Mouse (Mus musculus) forelimb bud, embryonic 11.5 days (tissue): ENCODE data around the gene Daam1.

Source experiments
- DNase-seq: peaks from one replicate; pipeline ENCODE4 v3.0.0-alpha.2; 2012; ENCODE audit warnings: low read depth, low spot score

Gene Daam1

DNA sequence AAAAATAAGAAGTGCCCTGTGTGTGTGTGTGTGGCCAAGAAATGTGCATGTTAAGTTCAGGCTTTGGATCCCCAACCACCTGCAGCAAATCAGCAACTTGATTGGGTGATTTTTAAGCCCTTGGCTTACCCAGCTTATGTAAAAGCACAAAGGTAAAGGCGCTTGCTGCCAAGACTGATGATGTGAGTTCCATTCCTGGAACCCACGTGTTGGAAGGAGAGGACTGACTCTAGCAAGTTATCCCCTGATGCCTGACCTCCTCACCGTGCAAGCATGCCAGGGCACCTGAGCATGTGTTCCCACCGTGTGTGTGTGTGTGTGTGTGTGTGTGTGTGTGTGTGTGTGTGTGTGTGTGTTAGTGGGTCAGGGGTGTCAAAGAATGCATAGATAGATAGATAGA is 166.5 kb downstream of the Daam1 start:
- no peak for DNase-seq

DNA sequence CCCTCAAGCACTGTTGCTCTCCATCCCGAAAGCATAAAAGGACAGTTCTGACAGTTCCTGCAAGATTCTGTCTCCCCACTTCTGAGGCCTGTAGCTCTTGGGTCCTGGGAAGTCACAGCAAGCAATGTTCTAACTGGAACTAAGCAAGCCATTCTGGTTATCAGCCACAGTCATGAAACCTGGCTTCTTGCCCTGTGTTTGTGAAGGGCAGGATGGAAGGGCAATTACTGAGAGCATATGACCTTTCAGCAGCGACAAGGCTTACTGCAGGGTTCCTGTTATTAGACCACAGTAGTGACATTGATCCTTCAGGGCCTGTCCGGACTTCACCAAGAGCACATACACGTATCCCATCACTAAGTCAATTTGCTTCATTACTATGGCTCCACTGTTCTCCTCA is 167.8 kb downstream of the Daam1 start:
- no peak for DNase-seq

DNA sequence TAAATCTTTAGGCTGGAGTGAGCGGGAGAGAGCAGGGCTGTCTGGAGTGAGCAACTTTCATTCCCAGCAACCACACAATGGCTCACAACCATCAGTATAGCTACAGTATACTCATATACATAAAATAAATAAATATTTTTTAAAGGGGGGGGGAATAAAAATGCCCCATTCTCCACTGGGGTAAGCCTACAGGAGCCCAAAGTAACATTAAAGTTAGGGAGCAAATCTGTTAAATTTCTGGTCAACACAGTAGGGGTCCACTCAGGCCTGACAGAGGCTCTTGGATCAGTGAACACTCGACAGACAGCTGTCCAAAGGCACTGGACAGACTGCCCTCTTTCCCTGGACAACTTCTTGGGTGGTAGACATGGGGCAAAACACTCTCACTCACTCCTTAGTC is 168.8 kb downstream of the Daam1 start:
- no peak for DNase-seq

DNA sequence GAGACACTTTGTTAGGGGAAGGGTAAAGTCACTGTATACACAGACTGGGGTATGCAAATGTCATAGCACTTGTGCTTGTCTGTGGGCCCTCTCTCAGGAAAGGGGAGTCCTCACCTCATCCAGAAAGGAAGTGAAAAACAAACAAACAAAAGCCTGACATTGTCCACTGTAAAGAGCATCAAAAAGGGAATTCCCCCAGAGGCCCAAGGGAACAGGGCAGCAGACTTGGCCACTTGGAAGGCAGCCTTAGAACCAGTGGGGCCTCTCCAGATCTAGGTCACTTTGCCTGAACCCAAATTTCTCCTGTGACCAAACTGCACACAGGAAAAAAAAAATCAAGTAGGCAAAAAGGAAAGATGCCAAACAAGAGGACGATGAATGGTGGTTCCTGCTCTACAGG is 170.9 kb downstream of the Daam1 start:
- no peak for DNase-seq

DNA sequence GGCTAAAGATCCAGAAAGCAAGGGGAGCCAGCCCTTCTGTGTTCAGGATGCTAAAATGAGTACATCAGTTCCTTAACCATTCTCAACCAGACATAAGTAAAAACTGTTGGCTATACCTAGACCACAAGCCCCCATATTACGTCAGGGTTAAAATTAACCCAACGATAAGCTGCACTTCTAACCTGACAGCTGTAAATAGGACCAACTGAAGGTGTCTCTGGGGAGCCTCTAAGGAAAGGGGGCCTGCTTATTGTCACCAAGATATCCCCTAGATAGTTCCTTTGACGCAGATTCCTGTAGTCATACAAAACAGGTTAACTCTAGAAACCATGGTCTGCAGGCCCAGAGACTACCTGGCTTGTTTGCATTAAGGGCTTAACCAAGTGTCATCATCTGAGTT is 174.4 kb downstream of the Daam1 start:
- DNase-seq: no peak

DNA sequence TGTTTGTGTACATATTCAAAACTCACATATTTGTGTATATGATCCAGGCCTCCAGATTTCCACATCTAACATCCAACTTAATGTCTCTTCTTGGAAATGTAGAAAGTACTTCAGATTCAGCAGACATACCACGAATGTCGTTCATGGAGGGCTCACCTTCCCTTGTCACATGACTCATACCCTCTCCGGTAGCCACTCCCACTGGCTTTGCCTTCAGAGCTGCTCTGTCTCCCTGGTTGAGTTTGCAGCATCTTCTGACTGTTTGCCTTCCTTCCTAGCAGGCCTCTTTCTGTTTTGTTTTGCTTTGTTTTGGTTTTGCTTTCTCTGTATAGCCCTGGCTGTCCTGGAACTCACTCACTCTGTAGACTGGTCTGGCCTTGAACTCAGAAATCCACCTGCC is 176.8 kb downstream of the Daam1 start:
- no peak for DNase-seq

DNA sequence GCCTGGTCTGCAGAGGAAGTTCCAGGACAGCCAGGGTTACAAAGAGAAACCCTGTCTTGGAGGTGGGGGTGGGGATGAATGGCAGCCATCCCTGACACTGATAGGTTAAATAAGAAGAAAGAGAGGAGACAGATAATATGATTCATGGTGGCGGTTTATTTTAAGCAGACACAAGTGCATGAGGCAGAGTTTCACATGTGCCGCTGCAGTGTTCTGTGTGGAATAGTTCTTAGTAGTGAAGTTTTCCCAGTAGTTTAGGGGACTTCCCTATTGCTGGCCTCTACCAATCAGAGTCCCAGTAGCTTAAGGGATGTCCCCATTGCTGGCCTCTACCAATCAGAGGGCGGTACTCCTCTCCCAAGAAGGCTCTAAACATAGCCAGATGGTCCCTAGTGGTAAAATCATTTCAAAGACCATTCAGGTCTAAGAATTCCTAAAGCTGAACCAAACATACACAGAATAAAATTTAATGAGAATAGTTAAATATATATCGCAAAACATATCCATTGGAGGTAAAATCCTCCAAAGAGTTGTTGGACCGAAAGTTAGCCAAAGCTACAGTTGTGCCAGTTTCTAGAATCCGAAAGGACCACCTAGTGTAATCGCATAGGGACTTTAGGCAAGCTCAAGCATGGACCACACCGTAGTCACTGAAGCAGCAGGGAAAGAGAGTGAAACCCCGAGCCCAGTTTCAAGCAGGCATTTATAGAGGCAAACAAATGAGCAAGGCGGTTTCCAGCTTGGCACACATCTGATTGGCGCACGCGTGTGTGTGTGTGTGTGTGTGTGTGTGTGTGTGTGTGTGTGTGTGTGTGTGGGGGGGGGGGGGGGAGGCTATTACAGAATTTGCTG is 178.4 kb downstream of the Daam1 start:
- no peak for DNase-seq

DNA sequence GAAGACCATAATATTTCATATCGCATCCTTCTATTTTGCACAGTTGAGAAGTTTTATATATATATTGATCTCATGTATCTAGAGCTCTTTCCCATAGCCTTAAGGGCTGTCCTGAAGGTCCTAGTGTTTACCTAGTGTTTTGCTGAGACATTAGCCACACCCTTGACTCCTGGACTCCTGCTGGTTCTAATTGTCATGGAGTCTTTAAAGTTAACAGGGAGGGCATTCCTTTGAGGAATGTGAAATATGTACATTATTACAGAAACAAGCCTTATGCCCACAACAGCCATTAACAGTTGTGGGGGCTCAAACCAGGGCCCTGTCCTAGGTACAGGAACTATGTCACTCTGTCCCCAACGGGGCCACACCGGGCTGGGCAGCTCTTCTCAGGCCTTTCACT is 180.5 kb downstream of the Daam1 start:
- DNase-seq: no peak

DNA sequence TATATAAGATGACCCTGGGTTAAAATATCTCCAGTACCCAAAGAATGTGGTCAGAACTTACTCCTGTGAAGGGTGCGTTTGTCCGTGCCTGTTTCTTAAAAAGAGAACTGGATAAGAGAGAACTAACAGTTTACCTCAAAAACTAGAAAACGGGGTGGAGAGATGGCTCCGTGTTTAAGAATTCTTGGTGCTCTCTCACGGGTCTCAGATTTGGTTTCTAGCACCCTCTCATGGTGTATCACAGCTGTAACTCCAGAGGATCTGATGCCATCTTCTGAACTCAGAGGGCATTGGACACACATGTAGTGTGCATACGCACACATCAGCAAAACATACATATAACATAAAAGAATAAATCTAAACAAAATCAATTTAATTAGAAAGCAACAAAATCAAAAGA is 181.2 kb downstream of the Daam1 start:
- no peak for DNase-seq

DNA sequence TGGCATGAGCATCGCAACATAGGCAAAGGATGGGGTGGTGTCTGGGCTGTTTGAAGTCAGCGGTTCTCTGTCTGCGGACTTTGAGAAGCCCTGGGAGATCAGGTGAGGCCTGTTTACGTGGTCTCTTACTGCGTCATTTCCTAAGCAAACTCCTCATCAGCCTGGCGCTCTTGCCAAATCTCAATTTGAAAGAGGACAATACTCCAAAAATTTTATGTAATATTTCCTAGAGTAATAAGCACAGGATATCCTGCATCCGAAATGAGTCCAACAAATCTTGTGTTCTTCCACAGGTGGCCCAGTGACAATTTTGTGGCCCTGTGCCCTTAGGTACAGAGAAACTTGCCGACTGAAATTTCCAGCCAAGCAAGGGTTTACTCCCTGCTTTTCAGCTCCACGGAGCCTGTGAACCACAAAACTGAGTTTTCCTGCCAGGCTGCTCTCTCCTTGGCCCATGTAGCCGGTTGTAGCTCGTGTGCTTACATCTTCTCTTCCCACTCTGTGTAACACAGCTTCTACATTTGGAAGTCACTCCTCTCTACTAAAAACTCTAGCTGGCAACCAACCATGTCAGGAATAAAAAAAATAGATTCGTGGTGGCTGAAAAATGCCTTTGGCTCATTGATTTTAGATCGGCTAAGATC is 183.0 kb downstream of the Daam1 start:
- DNase-seq: no peak

DNA sequence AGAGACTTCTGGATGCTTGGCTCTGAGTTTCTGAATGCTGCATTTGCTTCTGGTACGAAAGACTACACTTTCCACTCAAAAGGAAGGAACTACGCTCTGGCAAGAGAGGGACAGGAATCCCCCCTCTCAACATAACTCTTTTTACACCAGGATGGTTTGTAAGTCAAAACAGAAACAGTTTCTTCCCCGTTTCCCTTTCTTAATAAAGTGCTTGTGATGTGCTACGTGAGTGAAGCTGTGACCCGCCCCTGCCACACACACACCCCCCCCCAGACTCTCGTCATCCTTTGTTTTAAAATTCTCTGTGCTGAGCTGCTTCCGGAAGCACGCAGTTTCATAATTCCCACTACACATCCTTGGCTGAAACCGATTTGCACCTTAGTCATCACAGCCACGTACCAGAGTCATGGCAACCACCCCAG is 183.5 kb downstream of the Daam1 start:
- DNase-seq: no peak

DNA sequence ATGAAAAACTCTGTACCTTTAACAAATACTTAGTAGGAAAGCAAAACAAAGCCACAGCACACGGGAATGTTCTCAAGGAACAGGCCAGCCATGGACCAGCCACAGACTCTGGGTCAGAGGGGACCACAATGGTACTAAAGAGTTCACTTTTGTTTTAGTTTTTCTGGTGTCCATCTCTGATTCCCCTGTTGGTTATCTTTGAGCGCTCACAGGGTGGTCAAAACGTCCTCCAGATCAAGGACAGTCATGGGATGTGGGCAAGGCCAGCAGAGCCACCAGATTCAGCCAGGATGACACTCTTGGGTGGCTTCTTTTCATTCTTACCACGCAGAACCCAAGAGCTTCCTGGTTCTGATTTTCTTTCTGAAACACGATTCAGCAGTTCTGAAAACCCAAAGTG is 184.4 kb downstream of the Daam1 start:
- no peak for DNase-seq

DNA sequence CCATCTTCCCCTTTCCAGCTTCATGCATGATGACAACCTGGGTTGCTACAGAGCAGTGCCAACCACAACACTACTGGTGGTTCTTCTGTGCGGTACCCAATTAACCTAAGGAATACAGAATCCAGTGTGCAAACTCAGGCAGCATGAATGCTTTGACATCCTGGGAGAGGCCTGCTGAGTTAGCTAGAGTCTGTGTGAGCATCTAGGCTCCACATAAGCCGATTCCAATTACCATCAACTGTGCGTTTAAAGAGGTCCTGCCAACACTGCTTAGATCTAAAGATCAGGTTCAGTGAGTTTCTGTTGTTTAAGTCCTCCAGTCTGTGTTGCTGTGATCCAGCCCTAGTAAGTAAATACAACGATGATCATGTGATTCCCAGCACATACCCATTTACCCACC is 189.4 kb downstream of the Daam1 start:
- DNase-seq: no peak

DNA sequence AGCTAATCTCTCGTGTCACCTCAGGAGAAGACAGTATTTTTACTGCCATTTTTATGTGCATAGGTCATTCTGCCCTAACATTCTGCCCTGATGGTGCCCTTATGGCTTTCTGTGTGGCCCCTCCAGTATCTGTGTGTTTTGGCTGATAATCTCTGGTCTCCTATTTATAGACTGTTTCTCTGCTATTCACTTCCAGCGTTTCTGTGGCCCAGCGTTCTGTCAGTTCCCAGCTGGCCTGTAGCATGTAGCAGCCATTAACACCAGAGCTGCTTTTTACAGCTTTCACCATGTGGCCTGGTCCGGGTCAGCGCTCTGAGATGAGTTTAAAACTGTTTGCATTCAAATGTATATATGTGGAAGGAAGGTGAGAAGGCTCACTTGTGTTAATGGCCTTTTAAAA is 190.7 kb downstream of the Daam1 start:
- no peak for DNase-seq

DNA sequence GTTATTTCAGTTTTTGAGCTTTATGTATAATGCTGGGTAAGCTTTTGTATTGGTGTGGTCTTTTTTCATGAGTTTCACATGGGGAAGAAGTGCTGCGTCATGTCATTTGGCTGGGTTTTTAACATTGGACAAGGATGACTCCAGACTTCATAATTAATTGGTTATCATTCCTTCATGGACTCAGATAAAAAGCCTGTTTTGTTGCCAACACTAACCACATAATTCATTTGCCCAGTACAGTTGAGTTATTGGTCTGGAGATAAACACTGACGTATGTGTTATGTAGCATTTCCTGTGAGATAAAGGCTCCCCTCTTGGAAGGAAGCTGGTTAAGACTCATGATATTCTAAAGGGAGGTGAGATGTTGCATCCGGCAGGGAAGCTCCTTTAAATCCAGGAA is 191.9 kb downstream of the Daam1 start:
- DNase-seq: no peak

DNA sequence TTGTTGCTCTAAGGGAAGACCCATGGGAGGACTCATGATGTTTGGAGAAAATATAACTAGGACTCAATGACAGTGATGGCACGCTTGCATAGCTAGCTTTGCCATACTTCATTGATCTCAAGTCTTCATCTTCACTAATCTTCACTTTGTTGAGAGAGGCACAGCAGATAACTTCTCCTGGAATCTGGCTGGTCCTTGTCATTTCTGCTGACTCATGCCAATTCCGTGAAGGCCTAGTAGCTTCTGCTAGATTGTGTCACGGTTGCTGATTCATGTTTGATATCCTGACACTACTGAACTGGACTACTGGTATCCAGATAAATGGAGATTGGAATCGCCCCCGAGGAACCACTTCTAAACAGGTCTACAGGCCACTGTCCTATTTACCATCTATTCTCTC is 192.7 kb downstream of the Daam1 start:
- no peak for DNase-seq

DNA sequence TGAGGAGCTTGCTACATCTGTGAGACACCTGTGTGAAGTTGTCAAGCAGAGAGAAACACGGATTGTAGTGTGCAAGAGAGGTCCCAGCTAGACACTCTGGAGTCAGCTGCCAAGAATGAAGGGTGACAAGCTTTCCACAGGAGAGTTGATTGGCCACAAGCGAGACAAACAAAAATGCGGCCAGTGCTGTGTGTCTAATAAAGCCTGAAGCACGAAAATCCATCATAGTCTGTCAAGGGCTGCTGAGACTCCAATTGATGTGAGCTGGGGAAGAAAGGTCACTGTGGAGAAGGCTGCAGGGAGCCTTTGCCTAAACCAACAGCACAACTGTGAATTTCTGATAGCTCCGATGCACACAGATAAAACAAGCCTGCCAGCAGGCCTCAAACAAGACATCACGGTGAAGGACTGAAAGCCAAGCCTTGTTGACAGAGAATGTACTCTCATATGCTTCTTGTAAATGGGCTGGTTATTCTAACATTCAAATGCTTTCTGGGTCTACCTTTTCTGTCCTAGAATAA is 194.5 kb downstream of the Daam1 start:
- DNase-seq: no peak

DNA sequence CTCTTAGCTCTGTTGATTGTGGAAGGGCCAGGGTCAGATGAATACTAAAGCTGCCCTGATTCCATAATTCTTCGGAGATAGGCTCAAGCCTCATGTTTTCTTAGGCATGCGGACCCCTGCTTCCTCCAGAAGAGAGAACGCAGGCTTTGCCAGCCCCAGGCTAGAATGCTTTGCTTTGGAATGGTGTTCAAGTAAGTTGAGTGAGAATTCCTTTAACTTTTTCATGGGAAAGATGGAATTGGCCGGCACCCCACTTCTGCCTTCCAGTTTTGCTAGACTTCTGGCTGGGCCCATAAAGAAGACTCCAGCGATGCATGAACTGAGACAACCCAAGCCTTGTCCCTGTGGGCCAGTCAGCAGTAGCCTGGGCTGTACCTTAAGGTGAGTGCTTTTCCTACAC is 200.3 kb downstream of the Daam1 start:
- no peak for DNase-seq

DNA sequence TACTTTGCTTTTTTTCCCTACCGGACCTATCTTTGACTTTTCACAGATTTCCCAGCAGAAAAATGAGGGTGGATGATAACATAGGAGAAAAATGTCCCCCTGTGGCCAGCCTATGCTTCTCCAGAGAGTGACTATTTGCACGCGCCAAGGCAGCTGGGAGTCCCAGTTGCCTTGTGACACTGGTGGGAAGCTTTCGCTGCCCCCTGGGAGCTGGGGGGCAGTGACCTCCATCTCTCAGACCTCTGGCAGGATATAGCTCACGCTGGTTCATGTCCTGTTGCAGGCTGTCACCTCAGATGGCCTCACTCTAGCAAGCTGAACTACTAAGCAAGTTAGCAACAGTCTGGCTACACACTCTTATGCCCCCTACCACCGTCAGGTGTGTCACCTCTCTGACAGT is 200.9 kb downstream of the Daam1 start:
- no peak for DNase-seq

DNA sequence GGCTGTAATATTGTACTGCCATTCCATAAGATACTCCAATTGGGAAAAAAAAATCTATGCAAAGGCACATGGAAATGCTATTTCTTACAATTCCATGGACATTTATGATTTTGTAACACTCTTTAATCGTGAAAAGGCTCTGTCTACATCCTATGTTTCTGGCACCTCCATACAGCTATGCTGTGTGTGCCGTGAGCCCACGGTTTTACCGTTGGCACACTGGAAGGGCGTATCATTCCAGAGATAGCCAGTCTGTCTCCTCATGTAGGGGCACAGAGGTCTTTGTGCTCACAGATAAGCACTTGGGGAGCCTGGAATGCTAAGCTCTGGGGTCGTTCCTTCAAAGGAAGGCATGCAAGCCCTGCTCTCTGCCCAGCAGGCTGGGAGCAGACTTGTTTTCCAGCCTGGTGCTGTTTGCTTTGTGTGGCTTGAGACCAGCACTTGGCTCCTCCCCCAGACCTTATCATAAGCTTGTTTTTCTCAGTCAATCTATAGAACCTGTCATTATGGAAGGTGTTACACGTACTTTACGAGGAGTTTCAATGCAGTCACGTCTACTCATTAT is 205.3 kb downstream of the Daam1 start:
- DNase-seq: no peak

DNA sequence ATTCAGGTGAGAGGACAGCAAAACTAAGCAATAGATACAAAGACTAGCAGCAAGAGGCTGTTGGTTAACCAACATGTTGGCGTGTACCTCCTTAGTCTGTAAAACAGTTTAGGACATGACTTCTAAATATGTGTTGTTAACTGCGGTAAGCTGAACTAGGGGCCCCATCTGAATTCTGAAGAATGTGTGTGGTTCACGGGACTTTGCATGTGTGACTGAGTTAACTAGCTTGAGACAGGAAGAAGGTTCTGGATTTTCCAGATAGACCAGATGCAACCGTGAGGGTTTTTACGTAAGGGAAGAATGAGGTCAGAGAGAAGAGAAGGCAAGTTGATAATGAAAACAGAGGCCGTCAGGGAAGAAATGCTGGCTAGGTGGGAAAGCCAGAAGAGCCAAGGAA is 206.2 kb downstream of the Daam1 start:
- DNase-seq: no peak

DNA sequence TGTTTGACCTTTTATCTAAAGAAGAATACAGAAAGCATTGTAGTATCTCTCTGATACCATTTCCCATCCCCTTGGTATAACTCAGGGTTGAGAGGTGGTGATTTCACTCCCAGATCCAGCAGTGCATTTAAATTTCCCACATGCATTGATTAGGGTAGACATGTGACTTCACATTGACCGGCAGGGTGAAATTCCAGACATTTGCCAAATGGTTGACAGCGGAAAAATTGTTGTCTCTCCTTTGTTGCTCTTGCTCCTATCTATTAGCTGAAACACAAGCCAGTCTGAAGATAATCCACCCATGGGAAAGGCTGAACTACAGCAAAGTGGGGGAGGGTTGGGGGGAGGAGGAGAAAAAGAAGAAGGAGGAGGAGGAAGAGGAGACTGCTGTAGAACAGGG is 208.0 kb downstream of the Daam1 start:
- DNase-seq: no peak

DNA sequence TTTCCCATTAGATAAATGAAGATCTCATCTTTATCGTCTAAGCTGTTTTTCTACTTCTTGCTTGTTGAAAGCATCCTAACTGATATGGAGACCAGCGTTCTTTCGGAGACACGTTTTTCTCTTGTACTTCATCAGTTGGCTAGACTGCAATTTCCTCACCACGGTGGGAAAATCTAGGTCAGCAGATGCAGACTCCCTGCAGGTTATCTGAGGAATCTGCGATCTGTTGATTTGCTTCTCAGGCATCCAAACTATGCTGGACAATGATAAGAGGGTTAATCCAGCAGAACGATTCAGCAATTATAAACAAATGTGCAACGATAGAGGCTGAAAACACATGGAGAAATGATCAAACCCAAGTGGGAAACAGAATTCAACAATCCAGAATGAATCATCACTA is 208.6 kb downstream of the Daam1 start:
- DNase-seq: no peak
